Mouse (Mus musculus): ENCODE measurements around the gene Arhgap1. TPM values are rescaled to one million over a fixed set of nuclear protein-coding genes. Genes with fewer than 3 reads are reported as not detected.

The Arhgap1 gene
- polyA plus RNA-seq (2017; shearing (Covaris generic)): 212 TPM

DNA sequence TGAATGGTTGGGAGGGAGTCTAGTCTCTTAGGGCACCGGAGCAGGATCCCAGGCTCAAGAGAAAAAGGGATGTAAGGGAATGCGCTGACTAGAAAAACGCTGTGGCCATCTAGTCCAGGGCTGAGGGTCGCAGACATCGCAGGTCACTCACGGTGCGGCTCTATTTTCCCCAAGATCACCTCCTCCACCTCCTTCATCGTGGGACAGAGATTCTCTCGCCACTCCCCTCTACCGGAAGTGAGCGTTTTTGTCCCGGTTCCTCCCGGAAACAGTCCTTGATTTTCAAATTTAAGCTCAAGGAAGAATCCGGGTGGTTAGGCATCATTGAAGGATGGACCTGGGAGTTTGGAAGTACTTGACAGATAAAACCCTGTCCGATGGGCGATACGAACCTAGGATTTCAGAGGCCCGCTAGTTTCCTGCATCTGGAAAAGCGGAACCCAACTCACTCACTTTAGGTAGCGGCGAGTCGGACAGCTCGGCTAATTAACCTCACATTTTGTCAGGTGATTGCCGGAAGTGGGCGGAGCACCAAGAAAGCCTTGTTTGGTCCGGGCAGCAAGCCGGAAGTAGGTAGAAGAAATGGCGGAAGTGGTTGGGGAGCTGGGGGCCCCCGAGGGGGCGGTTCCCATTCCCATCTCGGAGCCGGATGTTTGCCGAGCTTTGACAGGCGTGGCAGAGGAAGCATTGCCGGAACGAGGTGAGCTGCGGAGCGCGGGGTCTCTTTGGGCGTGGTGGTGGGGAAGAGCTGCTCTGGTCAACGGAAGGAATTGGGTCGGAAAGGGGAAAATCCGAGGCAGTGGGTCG is at the start of gene Arhgap1, which contains the start of gene Zfp408:
Gene Arhgap1 (plus strand): TSS at position 308 of the 807 bp plus-strand sequence.
Gene Zfp408 (minus strand): TSS at position 239 of the 807 bp plus-strand sequence.

DNA sequence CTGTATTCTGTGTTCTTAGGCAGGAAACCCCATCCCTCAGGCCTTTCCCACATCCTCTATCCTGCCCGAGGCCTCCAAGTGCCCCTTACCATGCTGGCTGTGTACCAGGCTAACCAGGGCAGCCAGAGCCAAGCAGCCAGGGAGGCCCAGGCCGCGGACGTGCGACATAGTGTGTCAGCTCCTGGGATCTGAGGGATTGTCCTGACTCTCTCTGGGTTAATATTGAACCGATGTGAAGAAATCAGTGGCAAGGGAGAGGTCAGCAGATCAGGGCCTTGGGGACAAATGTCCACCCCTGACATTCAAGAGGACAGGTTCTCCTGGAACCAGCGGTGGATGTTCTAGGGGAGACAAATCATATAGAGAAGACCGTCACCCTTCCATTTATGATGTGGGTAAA is 13.4 kb upstream of the Arhgap1 start, which contains the start of gene F2:
Gene F2 (minus strand): TSS at position 186 of the 400 bp plus-strand sequence.

DNA sequence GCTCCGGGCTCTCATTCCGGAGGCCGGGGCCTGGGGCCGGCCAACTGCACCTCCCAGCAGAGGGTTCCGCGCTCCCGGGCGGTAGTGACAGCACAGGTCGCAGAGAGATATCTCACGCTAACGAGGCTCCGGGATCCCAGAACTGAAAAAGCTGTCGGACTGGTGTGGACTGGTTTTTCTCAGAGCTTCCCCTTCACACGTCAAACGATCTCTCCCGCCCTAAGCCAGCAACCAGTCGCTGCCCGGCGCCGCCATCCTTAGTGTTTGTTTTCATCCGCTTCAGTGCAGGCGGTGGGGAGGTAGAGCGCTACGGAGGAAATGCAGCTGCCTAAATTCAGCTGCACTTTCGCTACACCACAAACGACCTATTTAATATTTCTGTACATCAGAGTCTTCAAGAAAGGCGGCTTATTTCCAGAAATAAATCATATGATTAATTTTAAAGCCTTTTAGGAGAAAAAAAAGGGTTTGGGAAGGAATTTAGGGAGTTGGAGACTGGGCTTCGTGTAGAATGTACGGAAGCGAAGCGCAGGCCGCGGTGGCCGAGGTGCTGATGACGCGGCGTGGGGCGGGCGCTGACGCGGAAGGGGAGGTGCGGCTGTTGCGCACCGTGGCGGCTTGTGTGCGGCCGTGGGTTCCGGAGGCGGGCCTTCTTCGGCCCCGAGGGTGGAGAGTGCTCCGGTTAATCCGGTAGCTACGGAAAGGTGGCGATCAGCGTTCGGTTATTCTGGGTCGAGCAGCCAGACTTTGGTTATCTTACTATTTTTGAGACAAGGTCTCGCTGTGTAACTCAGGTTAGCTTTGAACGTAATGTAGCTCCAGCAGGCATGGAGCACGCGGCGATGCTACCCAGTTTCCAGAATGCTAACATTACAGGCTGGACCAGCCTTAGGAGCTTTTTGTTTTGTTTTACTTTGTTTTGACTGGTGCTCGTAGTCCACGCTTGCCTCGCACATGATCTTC is 60.9 kb downstream of the Arhgap1 start, which contains the start of the genes Atg13 and Harbi1:
Gene Atg13 (minus strand): TSS at position 305 of the 963 bp plus-strand sequence.
Gene Harbi1 (plus strand): TSS at position 581 of the 963 bp plus-strand sequence.

Other genes with a start within 250 kb of the Arhgap1 start
- gene 1110051M20Rik, start 205.2 kb upstream of the Arhgap1 start, polyA plus RNA-seq (2017; shearing (Covaris generic)): 30.6 TPM
- gene Lrp4, start 192.3 kb upstream of the Arhgap1 start, polyA plus RNA-seq (2017; shearing (Covaris generic)): not detected
- 57.1 TPM for gene Ckap5, start 123.1 kb upstream of the Arhgap1 start, polyA plus RNA-seq (2017; shearing (Covaris generic))
- not detected for gene F2, start 13.4 kb upstream of the Arhgap1 start, polyA plus RNA-seq (2017; shearing (Covaris generic))
- 28.9 TPM for gene Zfp408, start 69 bp upstream of the Arhgap1 start, polyA plus RNA-seq (2017; shearing (Covaris generic))
- 57.6 TPM for gene Atg13, start 60.7 kb downstream of the Arhgap1 start, polyA plus RNA-seq (2017; shearing (Covaris generic))
- 14.1 TPM for gene Harbi1, start 61.0 kb downstream of the Arhgap1 start, polyA plus RNA-seq (2017; shearing (Covaris generic))
- 57.6 TPM for gene Ambra1, start 80.3 kb downstream of the Arhgap1 start, polyA plus RNA-seq (2017; shearing (Covaris generic))

Data from activated CD4-positive, CD25-positive, alpha-beta regulatory T cell, adult 9 weeks (primary cell).